Mouse (Mus musculus) kidney, postnatal 0 days (tissue): ENCODE data around the gene Rapgef3. TPM values are rescaled to one million over a fixed set of nuclear protein-coding genes. Genes with fewer than 3 reads are reported as not detected.
A peak's percentile ranks its signal among the peaks of the same experiment; 100 is the strongest.

Source experiments
- ATAC-seq: fragments of 200-750 bp; cut with Nextera tagmentation; replicated peaks from 2 replicates; pipeline ENCODE4 v1.8.0; 2017; ENCODE audit warnings: low read depth, moderate number of reproducible peaks, moderate TSS enrichment, moderate library complexity; ENCODE audit not compliant: low FRiP score
- DNase-seq: peaks from one replicate; pipeline ENCODE4 v3.0.0-alpha.2; 2016; ENCODE audit warnings: low spot score
- H3K27ac ChIP-seq: fragments of 300-500 bp; sonication (generic); 2 replicates; pipeline ENCODE4 v1.5.1; 2014; ENCODE audit warnings: mild to moderate bottlenecking
- H3K27me3 ChIP-seq: fragments of 300-500 bp; sonication (generic); 2 replicates; pipeline ENCODE4 v1.6.1; 2014; ENCODE audit warnings: low read length, mixed read lengths; ENCODE audit not compliant: insufficient read depth
- H3K36me3 ChIP-seq: fragments of 300-500 bp; sonication (generic); 2 replicates; pipeline ENCODE4 v1.6.1; 2014; ENCODE audit warnings: low read length, mixed read lengths; ENCODE audit not compliant: insufficient read depth
- H3K4me1 ChIP-seq: fragments of 300-500 bp; sonication (generic); replicated peaks from 2 replicates; pipeline ENCODE4 v1.6.1; 2014; ENCODE audit warnings: antibody characterized with exemption, low read length, mixed read lengths; ENCODE audit not compliant: insufficient read depth
- H3K4me2 ChIP-seq: fragments of 300-500 bp; sonication (generic); 2 replicates; pipeline ENCODE4 v1.6.1; 2014; ENCODE audit warnings: mild to moderate bottlenecking, low read length, moderate library complexity, mixed read lengths
- H3K4me3 ChIP-seq: fragments of 300-500 bp; sonication (generic); replicated peaks from 2 replicates; pipeline ENCODE4 v1.5.1; 2014; ENCODE audit warnings: low read depth, low read length
- H3K9ac ChIP-seq: fragments of 300-500 bp; sonication (generic); 2 replicates; pipeline ENCODE4 v1.6.1; 2014; ENCODE audit warnings: low read depth, low read length
- H3K9me3 ChIP-seq: fragments of 300-500 bp; sonication (generic); replicated peaks from 2 replicates; pipeline ENCODE4 v1.6.1; 2016; ENCODE audit warnings: low read length, inconsistent platforms, mixed read lengths
- CTCF ChIP-seq: IDR thresholded peaks from 2 replicates; pipeline ENCODE4 v1.5.1; 2016; ENCODE audit warnings: antibody characterized with exemption, low read depth, mild to moderate bottlenecking, moderate library complexity
- WGBS: fragments of 180-500 bp; shearing (Covaris S2); extraction: QIAGEN DNeasy Blood & Tissue Kit; methylation state at CpG from one replicate; pipeline ENCODE4 v1.1.7; 2014; 5-methylcytosine and 5-hydroxymethylcytosine counted together
- polyA plus RNA-seq: library from polyadenylated mRNA; unstranded; fragments of >200 nt; fragmentation: Nextera tagmentation; extraction: Ambion mirVana; gene quantifications from 2 replicates; pipeline ENCODE4 v1.2.1, GENCODE M21; 2015

Gene Rapgef3
- polyA plus RNA-seq, 1 experiment from 2014 or later, result 27.5 TPM

DNA sequence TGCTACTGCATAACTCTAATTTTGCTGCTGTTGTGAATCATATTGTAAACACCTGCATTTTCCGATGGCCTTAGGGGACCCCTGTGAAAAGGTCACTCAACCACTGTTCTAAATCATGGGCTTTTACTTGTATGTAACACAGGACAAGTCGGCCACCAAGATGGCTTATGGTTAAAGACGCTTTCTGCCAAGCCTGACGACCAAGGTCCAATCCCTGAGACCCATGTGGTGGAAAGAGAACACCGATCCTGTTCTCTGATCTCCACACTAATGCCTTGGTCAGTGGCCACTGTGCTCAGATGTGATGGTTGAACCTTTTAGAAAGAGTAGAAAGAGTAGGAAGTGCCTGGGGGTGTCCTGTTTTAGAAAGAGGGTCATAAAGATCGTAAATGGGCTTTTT is 9.1 kb upstream of the Rapgef3 start:
- Histone ChIP-seq H3K4me1 (peaks cover 46% of the 10 kb centered on the region), H3K27me3 (no peaks in the 10 kb centered on the region), H3K27ac (peak overlapping the region; percentile 76; the same call in 1 of the 2 replicates), H3K4me3 (no peak overlapping the region), H3K36me3 (no peaks in the 10 kb centered on the region), H3K9me3 (no peaks in the 10 kb centered on the region), H3K9ac (no peak overlapping the region), H3K4me2 (no peak overlapping the region)
- 59% methylated on average over 6 of the region's 6 CpGs for WGBS
- no peak for TF ChIP-seq CTCF
- no peak for DNase-seq
- 0 out of 2 replicates have a peak, but pooled peaks have one; percentile 15 for ATAC-seq

- Histone ChIP-seq H3K27me3 (no peaks in the 10 kb centered on the region), H3K27ac (peak overlapping the region; percentile 76; the same call in 1 of the 2 replicates), H3K4me3 (no peak overlapping the region), H3K36me3 (no peaks in the 10 kb centered on the region), H3K4me2 (no peak overlapping the region), H3K9me3 (no peaks in the 10 kb centered on the region), H3K4me1 (peaks cover 48% of the 10 kb centered on the region), H3K9ac (no peak overlapping the region)
- peak; percentile 88 for DNase-seq
- peak; percentile 39; the same call in 1 of the 2 replicates for ATAC-seq
- TF ChIP-seq CTCF, result peak; percentile 88
- WGBS, result 11% methylated on average over 8 of the region's 8 CpGs
These were observed 8.7 kb upstream of the Rapgef3 start for GRCm38 (mm10) chr15:97776514-97776913.

- 43% methylated on average over 5 of the region's 5 CpGs for WGBS
- no peak for TF ChIP-seq CTCF
- Histone ChIP-seq H3K9me3 (no peaks in the 10 kb centered on the region), H3K4me3 (no peak overlapping the region), H3K27ac (peak overlapping the region; percentile 97), H3K9ac (no peak overlapping the region), H3K4me1 (peaks cover 44% of the 10 kb centered on the region), H3K36me3 (no peaks in the 10 kb centered on the region), H3K4me2 (peak overlapping the region; percentile 30; the same call in 1 of the 2 replicates), H3K27me3 (no peaks in the 10 kb centered on the region)
- ATAC-seq (no peak), DNase-seq (peak; percentile 69)
These were observed 6.2 kb upstream of the Rapgef3 start for GRCm38 (mm10) chr15:97773961-97774370.

- no peaks in the 10 kb centered on the region for H3K36me3 ChIP-seq
- ATAC-seq (peak; percentile 93), DNase-seq (peak; percentile 98)
- H3K27ac ChIP-seq, result peak overlapping the region; percentile 97
- H3K27me3 ChIP-seq, result no peaks in the 10 kb centered on the region
- H3K4me3 ChIP-seq, result no peak overlapping the region
- peak; percentile 25; the same call in 1 of the 2 replicates for TF ChIP-seq CTCF
- peaks cover 40% of the 10 kb centered on the region for H3K4me1 ChIP-seq
- WGBS, result 3% methylated on average over 5 of the region's 5 CpGs
- no peaks in the 10 kb centered on the region for H3K9me3 ChIP-seq
- H3K9ac ChIP-seq, result no peak overlapping the region
- peak overlapping the region; percentile 30; the same call in 1 of the 2 replicates for H3K4me2 ChIP-seq
These were observed 5.3 kb upstream of the Rapgef3 start for GRCm38 (mm10) chr15:97773108-97773507.

GRCm38 (mm10) chr15:97770280-97770679 is 2.5 kb upstream of the Rapgef3 start:
- no peaks in the 10 kb centered on the region for H3K36me3 ChIP-seq
- H3K9ac ChIP-seq, result no peak overlapping the region
- no peak for TF ChIP-seq CTCF
- H3K4me2 ChIP-seq, result no peak overlapping the region
- H3K4me1 ChIP-seq, result peaks cover 56% of the 10 kb centered on the region
- H3K9me3 ChIP-seq, result no peaks in the 10 kb centered on the region
- no peak overlapping the region for H3K4me3 ChIP-seq
- DNase-seq, result no peak
- H3K27me3 ChIP-seq, result no peaks in the 10 kb centered on the region
- 85% methylated on average over 8 of the region's 8 CpGs for WGBS
- no peak overlapping the region for H3K27ac ChIP-seq
- no peak for ATAC-seq

DNA sequence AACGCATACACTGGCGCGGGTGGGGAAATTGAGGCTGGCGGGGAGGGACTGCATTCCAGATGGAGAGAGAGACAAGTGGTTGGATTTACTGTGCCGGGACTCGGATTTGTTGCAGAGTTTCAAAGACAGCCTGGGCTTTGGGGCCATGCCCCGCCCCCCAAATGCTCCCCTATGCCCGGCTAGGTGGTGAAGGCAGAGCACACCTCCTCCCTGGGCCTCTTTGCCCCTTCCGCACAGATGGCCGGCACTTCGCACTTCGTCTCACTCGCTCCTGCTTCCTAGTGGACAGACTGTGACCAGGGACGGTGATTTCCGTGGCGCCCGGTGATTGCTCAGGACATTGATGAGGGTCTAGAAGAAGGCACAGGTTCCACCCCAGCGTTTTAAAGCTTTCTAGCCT is 420 bp upstream of the Rapgef3 start:
- peak overlapping the region; percentile 85 for H3K4me2 ChIP-seq
- H3K36me3 ChIP-seq, result no peaks in the 10 kb centered on the region
- no peaks in the 10 kb centered on the region for H3K27me3 ChIP-seq
- ATAC-seq (peak; percentile 23; the same call in 1 of the 2 replicates), DNase-seq (peak; percentile 63)
- peaks cover 50% of the 10 kb centered on the region for H3K4me1 ChIP-seq
- peak overlapping the region; percentile 75 for H3K9ac ChIP-seq
- peak; percentile 41; the same call in 1 of the 2 replicates for TF ChIP-seq CTCF
- under 1% methylated on average over 18 of the region's 18 CpGs for WGBS
- H3K27ac ChIP-seq, result peak overlapping the region; percentile 87
- H3K4me3 ChIP-seq, result peak overlapping the region; percentile 55
- no peaks in the 10 kb centered on the region for H3K9me3 ChIP-seq
